Mouse (Mus musculus) lung, postnatal 14 days (tissue): Measurements from ENCODE around the gene Grrp1.
"Not testable (repeated sequence)": the region's sequence is repeated elsewhere in the genome, so short reads cannot be mapped to it uniquely, and the experiment has no call there.

Experiments
- DNase-seq: peaks from one replicate; pipeline ENCODE4 v3.0.0; 2021

Grrp1 gene

GRCm38 (mm10) chr4:134253722-134254324 lies at the start of gene Grrp1:
Grrp1 (minus strand) TSS chr4:134254106.
- no peak for DNase-seq

- DNase-seq, result no peak
Observed at GRCm38 (mm10) chr4:134302084-134302483, 48.2 kb upstream of the Grrp1 start.

- DNase-seq, result no peak
Observed at GRCm38 (mm10) chr4:134300316-134300715, 46.4 kb upstream of the Grrp1 start.

DNA sequence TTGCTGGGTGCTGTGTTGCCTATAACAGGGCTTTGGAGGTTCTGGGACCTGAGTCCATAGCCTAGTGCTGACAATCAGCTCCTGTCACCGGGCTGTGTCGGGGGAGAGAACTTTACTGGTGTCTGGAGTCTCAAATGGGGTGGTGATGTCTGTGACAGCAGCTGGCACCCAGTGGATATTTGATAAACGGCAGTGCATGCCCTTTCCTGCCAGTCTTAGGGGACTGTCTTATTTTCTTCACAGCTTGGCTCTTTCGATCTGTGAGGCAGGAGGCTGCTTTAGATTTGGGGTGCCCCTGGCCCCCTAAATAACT lies 45.5 kb upstream of the Grrp1 start:
- no peak for DNase-seq

- DNase-seq, result no peak
Observed at GRCm38 (mm10) chr4:134298626-134299497, 45.0 kb upstream of the Grrp1 start.

DNA sequence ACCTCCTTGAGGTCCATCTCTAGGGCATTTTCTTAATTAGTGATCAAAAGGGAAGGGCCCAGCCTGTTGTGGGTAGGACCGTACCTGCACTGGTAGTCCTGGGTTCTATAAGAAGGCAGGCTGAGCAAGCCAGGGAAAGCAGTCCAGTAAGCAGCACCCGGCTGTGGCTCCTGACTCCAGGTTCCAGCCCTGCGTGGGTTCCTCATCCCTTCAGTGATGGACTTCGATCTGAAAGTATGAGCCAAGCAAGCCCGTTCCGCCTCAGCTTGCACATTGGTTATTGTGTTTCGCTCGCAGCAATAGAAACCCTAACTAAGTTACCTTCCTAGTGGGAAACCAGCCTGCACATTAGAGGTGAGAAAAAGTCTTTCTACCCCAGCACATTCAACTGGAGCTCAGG lies 43.5 kb upstream of the Grrp1 start:
- no peak for DNase-seq

- DNase-seq, result no peak
Observed at GRCm38 (mm10) chr4:134296523-134296922, 42.6 kb upstream of the Grrp1 start.

- DNase-seq, result not testable (repeated sequence)
Observed at GRCm38 (mm10) chr4:134296096-134296495, 42.2 kb upstream of the Grrp1 start.

- DNase-seq, result no peak
Observed at GRCm38 (mm10) chr4:134293692-134294163, 39.8 kb upstream of the Grrp1 start.

DNA sequence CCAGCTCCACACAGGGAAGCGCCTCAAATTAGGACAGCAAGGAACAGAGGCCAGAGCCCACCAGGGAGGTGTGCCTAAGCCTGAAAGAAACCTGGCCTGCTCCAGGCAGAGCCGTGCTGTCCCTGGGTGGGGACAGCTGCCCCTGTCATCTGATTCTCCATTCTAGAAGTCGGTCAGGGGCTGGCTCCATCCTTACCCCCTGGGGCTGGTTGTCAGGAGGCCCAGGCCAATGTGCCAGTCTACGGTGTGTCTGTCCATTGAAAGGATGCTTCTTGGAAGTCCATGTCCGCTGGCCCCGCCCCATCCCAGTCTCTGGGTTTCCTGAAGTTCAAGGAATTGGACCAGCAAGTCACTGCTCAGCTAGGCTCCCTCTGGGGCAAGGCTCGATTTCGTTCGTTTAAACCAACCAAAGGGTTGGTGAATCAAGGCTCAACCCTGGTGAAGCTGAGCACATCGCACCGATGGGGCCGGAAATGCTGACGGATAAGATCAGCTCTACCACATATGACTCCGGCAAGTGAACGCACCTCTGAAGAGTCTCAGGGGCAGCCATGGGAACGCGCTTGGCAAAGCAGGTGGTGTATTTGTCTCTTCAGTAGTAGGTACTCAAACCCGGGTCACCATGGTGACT lies 39.3 kb upstream of the Grrp1 start:
- DNase-seq, result no peak

GRCm38 (mm10) chr4:134292067-134292466 lies 38.2 kb upstream of the Grrp1 start:
- DNase-seq, result peak; percentile 80

- no peak for DNase-seq
Observed at GRCm38 (mm10) chr4:134288397-134289256, 34.7 kb upstream of the Grrp1 start.

DNA sequence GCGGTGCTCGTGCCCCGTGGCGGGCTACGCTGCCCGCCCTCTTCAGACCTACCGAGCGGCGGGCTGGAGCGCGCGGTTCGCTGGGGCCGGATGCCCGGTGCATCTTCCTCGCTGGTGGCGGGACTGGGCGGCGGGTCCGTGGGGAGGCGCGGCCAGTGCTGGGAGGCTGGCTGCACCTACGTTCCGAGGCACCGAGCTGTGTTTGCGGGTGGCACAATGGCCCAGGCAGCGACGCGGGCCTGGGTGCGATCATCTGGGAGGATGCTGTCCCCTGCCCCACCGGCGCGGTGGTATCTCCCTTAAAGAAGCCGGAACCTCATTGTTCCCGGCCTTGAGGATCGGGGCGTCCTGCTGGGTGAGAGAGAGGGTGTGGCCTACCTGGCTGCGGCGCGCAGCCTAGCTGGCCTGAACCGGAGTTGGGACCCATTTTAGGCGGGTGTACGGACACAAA lies 33.7 kb upstream of the Grrp1 start, which contains the start of gene Pdik1l:
Gene Pdik1l, minus strand, starts transcription at position 321 of the 451 bp plus-strand sequence.
- peak; percentile 72 for DNase-seq

DNA sequence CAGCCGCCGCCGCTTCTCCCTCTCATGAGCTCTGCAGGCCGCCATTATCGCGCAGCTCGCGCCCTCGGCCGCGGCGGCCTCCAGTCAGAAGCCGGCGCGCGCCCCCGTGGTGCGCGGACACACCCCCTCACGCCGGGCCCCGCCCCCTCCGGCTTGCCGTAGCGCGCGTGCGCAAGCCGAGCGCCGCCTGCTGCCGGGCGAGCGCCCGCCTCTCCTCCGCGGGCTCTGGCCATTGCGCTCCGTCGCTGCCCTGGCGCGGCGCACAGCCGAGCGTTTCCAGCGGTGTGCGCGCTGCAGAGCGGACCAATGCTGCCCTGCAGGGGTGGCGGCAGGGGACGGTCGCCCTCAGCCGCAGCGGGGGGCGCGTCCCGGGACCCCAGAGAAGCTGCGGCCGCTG lies 33.3 kb upstream of the Grrp1 start:
- peak; percentile 97 for DNase-seq

GRCm38 (mm10) chr4:134286226-134287167 lies 32.6 kb upstream of the Grrp1 start:
- no peak for DNase-seq

- no peak for DNase-seq
Observed at GRCm38 (mm10) chr4:134284942-134285341, 31.0 kb upstream of the Grrp1 start.

DNA sequence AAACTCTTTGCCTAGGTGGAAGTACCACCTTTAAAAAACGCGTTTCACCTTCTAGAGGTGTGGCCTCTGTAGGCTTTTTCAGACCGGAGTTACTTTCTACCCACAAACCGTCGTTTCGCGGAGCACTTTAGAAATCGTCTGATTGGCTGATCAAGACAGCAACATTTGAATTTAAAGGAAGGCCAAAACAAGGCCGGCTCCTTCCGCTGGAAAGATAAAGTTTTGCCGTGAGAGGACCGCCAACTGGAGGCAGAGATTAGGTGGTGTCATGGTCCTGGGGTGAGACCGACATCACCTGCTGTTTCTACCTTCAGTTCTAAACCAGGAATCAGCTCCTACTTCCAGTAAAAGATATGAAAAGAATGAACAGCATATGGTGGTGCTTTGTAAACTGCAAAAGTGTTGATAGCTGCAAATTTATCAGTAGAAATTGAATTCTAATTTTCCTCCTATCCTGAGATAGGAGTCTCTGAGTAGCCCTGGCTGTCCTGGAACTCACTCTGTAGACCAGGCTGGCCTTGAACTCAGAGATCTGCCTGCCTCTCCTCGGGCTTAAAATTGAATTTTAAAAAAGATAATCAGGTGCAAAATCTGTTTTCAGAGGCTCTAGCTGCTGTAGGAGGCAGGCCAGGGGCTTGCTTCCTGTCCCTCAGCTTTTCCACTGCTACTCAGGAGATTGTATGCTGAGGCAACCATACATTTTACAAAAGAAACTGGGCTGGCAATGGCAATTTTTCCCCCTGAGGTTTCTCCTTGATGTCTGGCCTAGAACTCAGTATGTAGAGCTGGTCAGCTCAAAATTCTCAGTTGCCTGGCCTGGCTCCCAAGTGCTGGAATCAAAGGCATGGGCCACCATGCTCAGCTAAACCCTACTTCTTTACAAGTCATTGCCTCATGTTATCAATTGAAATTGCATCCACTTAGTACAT lies 19.8 kb upstream of the Grrp1 start:
- DNase-seq, result no peak

- DNase-seq, result no peak
Observed at GRCm38 (mm10) chr4:134272731-134273416, 19.0 kb upstream of the Grrp1 start.

DNA sequence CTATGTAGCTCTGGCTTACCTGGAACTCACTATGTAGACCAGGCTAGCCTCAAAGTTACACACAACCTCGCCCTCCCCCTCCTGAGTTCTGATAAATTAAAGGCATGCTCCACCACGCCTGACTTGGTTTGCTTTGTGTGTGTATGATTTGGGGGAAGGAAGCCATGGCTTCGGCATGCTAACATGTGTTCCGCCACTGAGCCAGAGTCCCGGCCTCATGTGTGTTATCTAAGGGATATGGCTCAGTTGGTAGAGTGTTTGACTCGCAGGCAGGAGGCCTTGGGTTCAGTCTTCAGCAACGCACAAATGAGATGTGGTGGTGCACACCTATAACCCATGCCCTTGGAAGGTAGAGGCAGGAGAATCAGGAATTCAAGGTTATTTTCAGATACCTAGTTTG lies 18.1 kb upstream of the Grrp1 start:
- DNase-seq, result no peak

DNA sequence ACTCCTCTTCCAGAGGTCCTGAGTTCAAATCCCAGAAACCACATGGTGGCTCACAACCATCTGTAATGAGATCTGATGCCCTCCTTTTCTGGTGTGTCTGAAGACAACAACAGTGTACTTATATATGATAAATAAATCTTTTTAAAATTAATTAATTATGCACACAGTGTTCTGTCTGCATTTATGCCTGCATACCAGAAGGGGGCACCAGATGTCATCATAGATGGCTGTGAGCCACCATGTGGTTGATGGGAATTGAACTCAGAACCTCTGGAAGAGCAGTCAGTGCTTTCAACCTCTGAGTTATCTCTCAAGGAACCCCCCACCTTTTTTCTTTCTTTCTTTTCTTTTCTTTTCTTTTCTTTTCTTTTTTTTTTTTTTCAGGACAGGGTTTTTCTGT lies 15.7 kb upstream of the Grrp1 start:
- DNase-seq, result not testable (repeated sequence)
